Mouse (Mus musculus) embryonic facial prominence, embryonic 11.5 days (tissue): ENCODE results near the gene Gm29797. TPM values are rescaled to one million over a fixed set of nuclear protein-coding genes. Genes with fewer than 3 reads are reported as not detected.

ENCODE experiments used
- ATAC-seq: fragments of 200-750 bp; cut with Nextera tagmentation; replicated peaks from 2 replicates; pipeline ENCODE4 v1.8.0; 2017; ENCODE audit warnings: low read depth; ENCODE audit not compliant: insufficient number of reproducible peaks, low FRiP score, low TSS enrichment
- DNase-seq: peaks from one replicate; pipeline ENCODE4 v3.0.0-alpha.2; 2015; ENCODE audit warnings: low spot score
- H3K27ac ChIP-seq: fragments of 300-500 bp; sonication (generic); replicated peaks from 2 replicates; pipeline ENCODE4 v1.5.1; 2014; ENCODE audit warnings: mild to moderate bottlenecking, low read depth, low read length, control low read depth
- H3K27me3 ChIP-seq: fragments of 300-500 bp; sonication (generic); 2 replicates; pipeline ENCODE4 v1.6.1; 2014; ENCODE audit warnings: mild to moderate bottlenecking, low read length, moderate library complexity, mixed read lengths; ENCODE audit not compliant: control insufficient read depth, insufficient read depth
- H3K36me3 ChIP-seq: fragments of 300-500 bp; sonication (generic); replicated peaks from 2 replicates; pipeline ENCODE4 v1.6.1; 2014; ENCODE audit warnings: low read depth, mild to moderate bottlenecking, low read length, moderate library complexity, mixed read lengths; ENCODE audit not compliant: control insufficient read depth, insufficient read depth
- H3K4me1 ChIP-seq: fragments of 300-500 bp; sonication (generic); 2 replicates; pipeline ENCODE4 v1.6.1; 2014; ENCODE audit warnings: low read length, mixed read lengths; ENCODE audit not compliant: control insufficient read depth, insufficient read depth
- H3K4me2 ChIP-seq: fragments of 300-500 bp; sonication (generic); 2 replicates; pipeline ENCODE4 v1.6.1; 2014; ENCODE audit warnings: low read depth, mild to moderate bottlenecking, control low read depth, low read length, moderate library complexity
- H3K4me3 ChIP-seq: fragments of 300-500 bp; sonication (generic); 2 replicates; pipeline ENCODE4 v1.5.1; 2014; ENCODE audit warnings: low read depth, low read length, control low read depth
- H3K9ac ChIP-seq: fragments of 300-500 bp; sonication (generic); replicated peaks from 2 replicates; pipeline ENCODE4 v1.6.1; 2014; ENCODE audit warnings: mild to moderate bottlenecking, control low read depth, low read length
- H3K9me3 ChIP-seq: fragments of 300-500 bp; sonication (generic); replicated peaks from 2 replicates; pipeline ENCODE4 v1.6.1; 2016; ENCODE audit warnings: mild to moderate bottlenecking, low read length, inconsistent platforms, mixed read lengths; ENCODE audit not compliant: control insufficient read depth
- whole genome bisulfite sequencing: fragments of 180-500 bp; shearing (Covaris S2); extraction: QIAGEN DNeasy Blood & Tissue Kit; methylation state at CpG from one replicate; pipeline ENCODE4 v1.1.7; 2014; 5-methylcytosine and 5-hydroxymethylcytosine counted together
- polyA plus RNA-seq: library from polyadenylated mRNA; unstranded; fragments of >200 nt; fragmentation: Nextera tagmentation; extraction: Ambion mirVana; gene quantifications from 2 replicates; pipeline ENCODE4 v1.2.1, GENCODE M21; 2014

The Gm29797 gene
- polyA plus RNA-seq, 1 experiment from 2014 or later, result 0.29 TPM

DNA sequence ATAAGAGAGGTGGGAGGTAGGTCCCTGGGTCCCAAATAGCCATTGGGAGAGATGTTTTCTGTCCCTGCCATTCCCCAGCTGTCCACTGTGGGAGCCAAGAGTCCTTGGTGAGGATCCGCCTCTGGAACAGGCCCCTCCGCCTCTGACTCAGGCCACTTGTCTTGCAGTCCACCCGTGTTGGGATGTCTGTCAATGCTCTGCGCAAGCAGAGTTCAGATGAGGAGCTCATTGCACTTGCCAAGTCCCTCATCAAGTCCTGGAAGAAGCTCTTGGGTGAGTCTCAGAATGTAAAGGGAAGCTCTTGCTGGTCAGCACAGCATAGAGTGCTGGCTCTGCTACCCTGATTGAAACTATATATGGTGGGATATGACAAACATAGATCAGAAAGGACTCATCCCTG is 26.5 kb downstream of the Gm29797 start:
- DNase-seq (no peak), ATAC-seq (no peak)
- Histone ChIP-seq H3K27ac (no peak overlapping the region), H3K27me3 (no peaks in the 10 kb centered on the region), H3K4me1 (no peaks in the 10 kb centered on the region), H3K9me3 (no peaks in the 10 kb centered on the region), H3K4me3 (no peak overlapping the region), H3K36me3 (no peaks in the 10 kb centered on the region; the same call in 1 of the 2 replicates), H3K9ac (no peak overlapping the region), H3K4me2 (no peak overlapping the region)
- WGBS, result 69% methylated on average over 4 of the region's 4 CpGs

DNA sequence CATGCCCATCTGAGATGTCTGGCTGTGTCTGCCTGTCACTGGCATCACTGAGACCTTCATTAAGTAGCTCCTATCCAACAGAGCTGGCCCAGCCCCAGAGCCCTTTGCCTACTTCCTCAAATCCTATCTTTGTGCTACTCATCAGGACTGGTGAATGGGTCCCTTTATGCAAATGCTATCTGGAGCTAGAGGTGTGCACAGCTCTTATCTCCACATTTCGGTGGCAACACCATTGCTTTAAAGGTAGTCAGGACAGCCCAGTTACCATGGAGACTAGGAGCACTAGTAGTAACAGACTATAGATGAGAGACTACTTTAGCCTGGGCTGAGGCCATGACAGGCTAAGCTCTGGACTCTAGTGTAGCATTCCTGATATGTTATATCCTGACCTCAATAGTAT is 27.9 kb downstream of the Gm29797 start:
- no peak for ATAC-seq
- Histone ChIP-seq H3K9me3 (no peaks in the 10 kb centered on the region), H3K4me1 (no peaks in the 10 kb centered on the region), H3K27ac (no peak overlapping the region), H3K9ac (no peak overlapping the region), H3K4me3 (no peak overlapping the region), H3K27me3 (no peaks in the 10 kb centered on the region), H3K4me2 (no peak overlapping the region), H3K36me3 (no peaks in the 10 kb centered on the region; the same call in 1 of the 2 replicates)
- 87% methylated on average over 1 of the region's 1 CpGs for WGBS
- no peak for DNase-seq

- DNase-seq, result no peak
- Histone ChIP-seq H3K4me2 (no peak overlapping the region), H3K4me1 (no peaks in the 10 kb centered on the region; the same call in 1 of the 2 replicates), H3K36me3 (no peaks in the 10 kb centered on the region; the same call in 1 of the 2 replicates), H3K4me3 (no peak overlapping the region), H3K27ac (no peak overlapping the region), H3K9me3 (no peaks in the 10 kb centered on the region), H3K9ac (no peak overlapping the region), H3K27me3 (no peaks in the 10 kb centered on the region)
- no peak for ATAC-seq
- WGBS, result 90% methylated on average over 4 of the region's 4 CpGs
Observed at GRCm38 (mm10) chr2:181685686-181686085, 28.9 kb downstream of the Gm29797 start.

DNA sequence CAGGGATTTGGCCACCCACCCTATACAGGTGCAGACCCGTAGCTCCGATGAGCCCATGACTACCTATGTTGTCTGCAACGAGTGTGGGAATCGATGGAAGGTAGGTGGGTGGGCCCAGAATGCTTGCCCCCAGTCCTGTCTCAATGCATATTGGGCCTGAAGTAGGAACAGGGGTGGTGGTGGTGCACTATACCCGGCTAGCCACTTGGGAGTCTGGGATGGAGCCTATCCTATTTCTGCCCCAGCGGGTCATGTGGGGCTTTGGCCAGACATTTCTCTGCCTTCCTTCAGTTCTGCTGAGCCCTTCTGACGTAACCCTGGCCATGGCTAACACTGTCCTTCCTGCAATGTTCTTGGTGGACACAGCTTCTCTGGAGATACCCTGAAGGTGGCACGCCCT is 30.8 kb downstream of the Gm29797 start:
- DNase-seq, result no peak
- H3K27ac ChIP-seq, result no peak overlapping the region
- no peaks in the 10 kb centered on the region for H3K27me3 ChIP-seq
- H3K36me3 ChIP-seq, result no peaks in the 10 kb centered on the region; the same call in 1 of the 2 replicates
- H3K4me2 ChIP-seq, result no peak overlapping the region
- H3K4me3 ChIP-seq, result no peak overlapping the region
- no peak for ATAC-seq
- no peak overlapping the region for H3K9ac ChIP-seq
- H3K9me3 ChIP-seq, result no peaks in the 10 kb centered on the region
- 94% methylated on average over 8 of the region's 8 CpGs for WGBS
- H3K4me1 ChIP-seq, result no peaks in the 10 kb centered on the region; the same call in 1 of the 2 replicates

DNA sequence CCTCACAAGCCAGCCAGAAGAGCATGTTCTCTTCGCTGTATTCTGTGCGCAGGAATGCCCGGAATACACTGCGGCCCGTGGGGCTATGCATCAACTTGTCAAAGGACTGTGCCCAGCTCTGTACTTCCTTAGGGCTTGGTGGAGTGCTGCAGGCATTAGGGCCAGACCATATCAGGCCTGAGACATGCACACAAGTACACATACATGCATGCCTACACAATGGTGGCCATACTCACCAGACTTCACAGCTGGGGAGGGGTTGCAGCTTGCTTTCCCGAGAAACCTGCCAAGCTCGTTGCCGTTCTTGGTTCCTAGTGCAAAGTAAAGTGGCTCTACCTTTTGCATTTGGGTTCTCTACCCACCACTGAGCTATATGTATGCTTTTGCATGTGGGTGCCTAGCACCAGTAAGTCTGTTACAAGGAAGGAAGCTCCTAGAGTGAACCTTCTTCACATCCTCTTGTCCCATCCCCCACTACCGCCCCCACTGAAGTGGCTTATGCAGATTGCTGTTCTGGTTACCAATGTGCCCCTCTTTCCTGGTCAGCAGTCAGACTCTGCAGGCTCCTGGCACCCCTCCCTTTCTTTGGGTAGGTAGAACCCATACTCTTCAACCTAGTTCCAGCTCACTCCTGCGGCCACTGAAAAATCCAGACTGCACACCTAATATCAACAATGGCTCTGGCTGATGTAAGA is 32.8 kb downstream of the Gm29797 start:
- no peaks in the 10 kb centered on the region for H3K9me3 ChIP-seq
- H3K4me1 ChIP-seq, result no peaks in the 10 kb centered on the region; the same call in 1 of the 2 replicates
- DNase-seq, result no peak
- H3K36me3 ChIP-seq, result no peaks in the 10 kb centered on the region; the same call in 1 of the 2 replicates
- WGBS, result 90% methylated on average over 10 of the region's 10 CpGs
- no peak overlapping the region for H3K4me2 ChIP-seq
- H3K27me3 ChIP-seq, result no peaks in the 10 kb centered on the region
- ATAC-seq, result no peak
- H3K9ac ChIP-seq, result no peak overlapping the region
- no peak overlapping the region for H3K27ac ChIP-seq
- H3K4me3 ChIP-seq, result no peak overlapping the region

DNA sequence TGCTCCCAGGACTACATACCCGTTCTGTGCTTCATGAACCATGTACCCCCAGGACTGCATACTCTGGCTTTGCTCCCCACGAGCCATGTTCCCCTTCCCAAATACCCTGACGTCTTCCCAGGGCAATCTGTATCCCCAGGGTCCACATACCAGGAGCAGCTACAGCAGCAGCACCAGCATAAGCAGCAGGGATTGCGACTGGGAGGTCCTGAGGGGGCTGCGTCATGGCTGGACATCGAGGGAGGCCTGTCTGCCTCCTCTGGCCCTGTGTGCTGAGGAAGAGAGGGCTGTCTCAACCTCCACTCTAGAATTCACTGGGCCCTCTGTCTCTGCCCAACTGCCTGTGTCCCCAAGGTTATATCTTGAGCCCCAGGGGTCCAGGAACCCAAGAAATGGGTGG is 34.2 kb downstream of the Gm29797 start:
- no peak overlapping the region for H3K9ac ChIP-seq
- H3K4me2 ChIP-seq, result no peak overlapping the region
- no peaks in the 10 kb centered on the region for H3K27me3 ChIP-seq
- no peak overlapping the region for H3K4me3 ChIP-seq
- H3K36me3 ChIP-seq, result no peaks in the 10 kb centered on the region; the same call in 1 of the 2 replicates
- no peaks in the 10 kb centered on the region; the same call in 1 of the 2 replicates for H3K4me1 ChIP-seq
- H3K9me3 ChIP-seq, result no peaks in the 10 kb centered on the region
- WGBS, result 89% methylated on average over 6 of the region's 6 CpGs
- ATAC-seq (no peak), DNase-seq (no peak)
- H3K27ac ChIP-seq, result no peak overlapping the region

DNA sequence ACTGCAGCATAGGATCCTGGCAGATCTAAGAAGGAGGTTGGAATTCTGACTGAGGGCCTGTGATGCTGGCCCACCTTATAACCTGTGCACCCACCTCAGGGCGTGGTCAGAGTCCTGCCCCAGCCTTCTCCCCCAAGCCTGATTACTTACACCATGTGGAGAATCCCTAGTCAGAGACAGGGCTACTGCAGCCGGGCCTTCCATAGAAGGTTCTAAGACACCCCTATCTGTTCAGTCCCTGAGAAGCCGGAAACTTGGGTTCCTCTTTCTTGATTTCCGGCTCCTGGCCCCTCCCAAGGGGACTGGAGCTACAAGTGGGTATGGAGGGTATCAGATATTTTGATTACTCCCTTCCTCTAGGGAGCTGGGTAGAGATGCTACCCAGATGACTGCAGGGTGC is 34.7 kb downstream of the Gm29797 start:
- H3K4me1 ChIP-seq, result no peaks in the 10 kb centered on the region; the same call in 1 of the 2 replicates
- no peak overlapping the region for H3K4me3 ChIP-seq
- no peak overlapping the region for H3K9ac ChIP-seq
- DNase-seq (no peak), ATAC-seq (no peak)
- H3K9me3 ChIP-seq, result no peaks in the 10 kb centered on the region
- H3K36me3 ChIP-seq, result no peaks in the 10 kb centered on the region; the same call in 1 of the 2 replicates
- H3K27me3 ChIP-seq, result no peaks in the 10 kb centered on the region
- no peak overlapping the region for H3K4me2 ChIP-seq
- no peak overlapping the region for H3K27ac ChIP-seq
- 90% methylated on average over 4 of the region's 4 CpGs for WGBS

DNA sequence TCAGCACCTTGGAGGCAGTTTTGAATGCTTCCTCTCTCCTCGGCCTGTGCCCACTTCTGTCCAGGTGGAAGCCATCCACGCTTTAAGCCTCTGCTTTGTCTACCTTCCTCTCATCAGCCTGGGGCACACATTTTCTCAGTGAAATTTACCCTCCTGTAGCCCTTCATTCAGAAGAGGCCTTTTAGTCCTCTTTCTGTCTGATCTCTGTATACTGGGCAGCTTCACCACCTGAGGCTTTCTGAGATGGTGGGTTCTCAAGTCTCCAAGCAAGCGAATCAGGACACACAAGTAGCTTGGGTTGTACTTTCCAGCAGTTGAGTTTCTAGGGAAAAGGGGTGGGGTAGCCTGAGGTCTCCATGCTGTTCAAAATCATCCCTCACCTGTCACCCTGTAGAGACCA is 35.5 kb downstream of the Gm29797 start:
- 90% methylated on average over 3 of the region's 3 CpGs for WGBS

More for the DNA sequence above, 35.5 kb downstream of the Gm29797 start:
- Histone ChIP-seq H3K9ac (no peak overlapping the region), H3K27me3 (no peaks in the 10 kb centered on the region), H3K4me2 (peak overlapping the region; percentile 92; the same call in 1 of the 2 replicates), H3K9me3 (no peaks in the 10 kb centered on the region), H3K27ac (no peak overlapping the region), H3K36me3 (no peaks in the 10 kb centered on the region; the same call in 1 of the 2 replicates), H3K4me3 (no peak overlapping the region), H3K4me1 (no peaks in the 10 kb centered on the region; the same call in 1 of the 2 replicates)
- DNase-seq, result no peak
- ATAC-seq, result no peak
